In genomic region chr5:123370049-123370448, GRCm38 (mm10) we compare ENCODE assay signal across 15 mouse cellular contexts.
"Had no signal": no experiment of that assay in that cellular context is flagged by ENCODE, and none has a peak within 500 bp of the region (broad histone marks: within the 10 kb centered on the region; RNA-seq: fewer than 3 reads in every experiment).

No protein-coding gene starts in this region.

- DNase-seq: liver; liver, embryonic 13.5 days; liver, postnatal 0 days; lung, postnatal 14 days; thymus, postnatal 4 days had no signal

- H3K9me3 ChIP-seq: limb, embryonic 12.5 days; liver, embryonic 13.5 days; lung, embryonic 15.5 days; megakaryocyte, embryonic 14.5 days; midbrain, embryonic 15.5 days; neural tube, embryonic 12.5 days had no signal

- H3K4me3 ChIP-seq: left cerebral cortex, adult 2 months; limb, embryonic 12.5 days; liver, embryonic 13.5 days; lung, embryonic 15.5 days; megakaryocyte, embryonic 14.5 days; midbrain, embryonic 15.5 days; neural tube, embryonic 12.5 days had no signal

- H3K9ac ChIP-seq: limb, embryonic 12.5 days; liver, embryonic 13.5 days; liver, postnatal 0 days; lung, embryonic 15.5 days; midbrain, embryonic 15.5 days; neural tube, embryonic 12.5 days had no signal

- ATAC-seq: intestine, embryonic 16.5 days; liver, postnatal 0 days; midbrain, embryonic 15.5 days had no signal

- H3K27me3 ChIP-seq: limb, embryonic 12.5 days; liver, embryonic 13.5 days; lung, embryonic 15.5 days; megakaryocyte, embryonic 14.5 days; midbrain, embryonic 15.5 days; neural tube, embryonic 12.5 days had no signal

- H3K4me2 ChIP-seq: limb, embryonic 12.5 days; liver, embryonic 13.5 days; lung, embryonic 15.5 days; midbrain, embryonic 11.5 days; midbrain, embryonic 15.5 days; neural tube, embryonic 12.5 days had no signal

- H3K27ac ChIP-seq: limb, embryonic 12.5 days; liver, embryonic 13.5 days; lung, embryonic 15.5 days; macrophage; midbrain, embryonic 15.5 days; neural tube, embryonic 12.5 days; stomach, postnatal 0 days had no signal

- H3K4me1 ChIP-seq: limb, embryonic 12.5 days; liver, embryonic 13.5 days; lung, embryonic 15.5 days; midbrain, embryonic 15.5 days; neural tube, embryonic 12.5 days had no signal
